Mouse (Mus musculus): ENCODE measurements around the gene Megf8. TPM values are rescaled to one million over a fixed set of nuclear protein-coding genes. Genes with fewer than 3 reads are reported as not detected.

The Megf8 gene
- polyA plus RNA-seq, 1 experiment from 2014 or later = 18.2 TPM

DNA sequence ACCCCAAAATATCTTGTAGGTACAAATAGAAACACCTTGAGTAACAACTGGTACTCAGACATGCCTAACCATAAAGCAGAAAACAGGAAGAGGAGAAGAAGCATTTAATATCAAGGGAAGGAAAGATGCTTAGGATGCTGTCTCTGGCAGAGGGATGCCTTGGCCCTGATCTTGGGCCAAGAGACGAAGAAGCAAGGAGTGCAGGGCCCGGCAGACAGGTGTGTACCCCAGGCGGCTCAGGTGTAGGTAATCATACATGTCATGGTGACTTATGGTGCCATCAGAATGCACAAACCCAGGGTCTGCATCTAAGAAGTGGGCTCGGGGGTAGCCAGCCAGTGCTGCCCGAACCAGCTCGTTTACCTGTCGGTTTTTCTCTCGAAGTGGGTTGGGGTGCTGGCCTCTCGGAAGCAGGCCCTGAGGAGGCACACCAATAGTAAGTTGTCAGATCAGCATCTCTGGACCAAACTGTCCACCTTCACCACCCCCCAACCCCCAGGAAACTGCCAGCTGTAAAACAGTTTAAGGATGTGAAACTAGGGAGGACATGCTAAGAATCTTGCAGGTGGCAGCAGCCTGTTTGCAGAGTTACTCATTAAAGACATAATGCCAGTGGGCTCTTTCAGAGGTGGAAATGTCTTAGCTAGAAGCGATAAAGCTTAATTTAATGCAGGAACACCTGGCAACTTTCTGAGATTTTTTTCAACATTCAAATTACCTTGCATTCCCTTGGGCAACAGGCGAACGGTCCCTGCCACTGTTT lies 21.8 kb upstream of the Megf8 start:
- Histone ChIP-seq H3K4me2 (replicated peaks; ENCODE audit: low read depth, low read length) (no peak overlapping the region), H3K9ac (replicated peaks; ENCODE audit: low read length) (no peak overlapping the region), H3K27me3 (ENCODE audit: insufficient read depth, low read length) (no peaks in the 10 kb centered on the region), H3K4me1 (ENCODE audit: insufficient read depth, low read length) (peaks cover 4% of the 10 kb centered on the region; the same call in 1 of the 2 replicates), H3K36me3 (ENCODE audit: insufficient read depth, low read length) (peaks cover 50% of the 10 kb centered on the region), H3K9me3 (ENCODE audit: low read length) (no peaks in the 10 kb centered on the region), H3K4me3 (ENCODE audit: low read length) (no peak overlapping the region), H3K27ac (ENCODE audit: low read length) (no peak overlapping the region)
- 87% methylated on average over 12 of the region's 12 CpGs for WGBS
- ATAC-seq (ENCODE audit: low FRiP score, low TSS enrichment) = no peak

DNA sequence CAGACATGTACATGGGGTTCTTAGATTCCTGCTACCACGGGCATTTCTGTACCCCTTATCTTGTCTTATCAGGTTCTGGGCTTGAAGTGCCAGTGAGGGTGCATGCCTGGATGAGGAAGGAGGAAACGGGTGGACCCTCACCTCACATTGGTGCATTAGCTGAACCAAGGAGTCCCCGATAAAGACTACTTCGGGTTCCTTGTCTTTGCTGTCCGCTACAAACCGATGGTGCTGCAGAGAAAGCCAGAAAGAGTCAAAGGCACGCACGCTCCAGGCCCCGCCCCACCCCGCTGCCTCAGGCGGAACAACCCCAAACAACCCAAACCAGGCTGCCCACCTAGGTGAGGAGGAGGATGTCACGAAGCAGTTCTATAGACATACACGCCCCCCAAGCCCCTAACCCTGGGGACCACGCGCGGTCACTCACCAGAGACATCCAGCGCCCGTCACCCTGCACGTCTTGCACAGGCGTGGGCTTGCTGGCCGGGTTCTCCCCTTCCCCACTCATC lies 20.0 kb upstream of the Megf8 start:
- 1% methylated on average over 21 of the region's 21 CpGs for WGBS

DNA sequence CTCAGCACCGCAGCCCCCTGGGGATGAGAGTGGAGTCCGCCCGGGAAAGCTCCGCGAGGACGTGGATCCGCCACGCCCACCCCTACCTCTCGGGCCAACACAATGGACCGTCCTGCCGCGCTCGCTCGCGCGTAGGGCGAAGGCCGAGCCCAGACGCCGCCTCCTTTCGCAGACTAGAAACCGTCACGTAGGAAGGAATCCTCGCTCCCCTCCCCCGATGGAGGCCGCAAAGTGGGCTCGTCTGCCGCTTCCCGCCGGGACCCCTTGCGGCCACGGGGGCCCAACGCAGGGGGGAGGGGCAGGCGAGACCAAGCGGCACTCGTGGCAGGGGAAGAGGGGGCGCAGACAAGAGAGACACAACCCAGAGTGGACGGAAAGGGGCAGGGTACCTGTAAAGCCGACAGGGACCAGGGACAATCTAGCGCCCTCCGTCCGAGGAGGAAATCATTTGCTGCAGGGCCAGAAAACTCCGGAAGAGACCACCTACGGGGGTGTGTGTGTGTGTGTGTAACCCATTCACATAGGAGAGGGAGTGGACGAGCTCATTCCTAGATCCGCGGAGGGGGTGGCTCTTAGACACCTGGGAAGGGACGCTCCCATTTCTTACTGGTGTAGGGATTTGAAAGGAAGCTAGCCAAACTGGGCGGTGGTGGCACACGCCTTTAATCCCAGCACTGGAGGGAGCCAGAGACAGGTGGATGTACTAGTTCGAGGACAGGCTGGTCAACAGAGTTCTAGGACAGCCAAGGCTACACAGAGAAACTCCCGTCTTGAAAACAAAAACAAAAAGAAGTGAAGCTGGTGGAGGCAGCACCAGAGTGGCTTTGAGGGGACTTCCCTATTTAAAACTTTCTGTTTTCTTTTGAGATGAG lies 19.3 kb upstream of the Megf8 start, which contains the start of gene Pafah1b3:
Gene Pafah1b3 (minus strand): TSS at position 533 of the 872 bp plus-strand sequence.
- peak within 1 kb of the TSS; percentile 80 for H3K4me2 ChIP-seq (replicated peaks; ENCODE audit: low read depth, low read length)
- peak within 1 kb of the TSS; percentile 88 for H3K9ac ChIP-seq (replicated peaks; ENCODE audit: low read length)
- WGBS = under 1% methylated on average over 52 of the region's 52 CpGs
- no peaks in the 10 kb centered on the region for H3K27me3 ChIP-seq (ENCODE audit: insufficient read depth, low read length)
- H3K36me3 ChIP-seq (ENCODE audit: insufficient read depth, low read length) = peaks cover 26% of the 10 kb centered on the region
- peaks cover 4% of the 10 kb centered on the region; the same call in 1 of the 2 replicates for H3K4me1 ChIP-seq (ENCODE audit: insufficient read depth, low read length)
- H3K27ac ChIP-seq (ENCODE audit: low read length) = peak within 1 kb of the TSS; percentile 96
- peak within 1 kb of the TSS; percentile 91 for H3K4me3 ChIP-seq (ENCODE audit: low read length)
- H3K9me3 ChIP-seq (ENCODE audit: low read length) = no peaks in the 10 kb centered on the region
- peak; percentile 95 for ATAC-seq (ENCODE audit: low FRiP score, low TSS enrichment)

More for the DNA sequence above, 20.0 kb upstream of the Megf8 start:
- ATAC-seq (ENCODE audit: low FRiP score, low TSS enrichment) = peak; percentile 41
- Histone ChIP-seq H3K27ac (ENCODE audit: low read length) (peak overlapping the region; percentile 96), H3K4me2 (replicated peaks; ENCODE audit: low read depth, low read length) (peak overlapping the region; percentile 80), H3K27me3 (ENCODE audit: insufficient read depth, low read length) (no peaks in the 10 kb centered on the region), H3K4me3 (ENCODE audit: low read length) (peak overlapping the region; percentile 91), H3K4me1 (ENCODE audit: insufficient read depth, low read length) (peaks cover 4% of the 10 kb centered on the region; the same call in 1 of the 2 replicates), H3K36me3 (ENCODE audit: insufficient read depth, low read length) (peaks cover 32% of the 10 kb centered on the region), H3K9ac (replicated peaks; ENCODE audit: low read length) (peak overlapping the region; percentile 88), H3K9me3 (ENCODE audit: low read length) (no peaks in the 10 kb centered on the region)

DNA sequence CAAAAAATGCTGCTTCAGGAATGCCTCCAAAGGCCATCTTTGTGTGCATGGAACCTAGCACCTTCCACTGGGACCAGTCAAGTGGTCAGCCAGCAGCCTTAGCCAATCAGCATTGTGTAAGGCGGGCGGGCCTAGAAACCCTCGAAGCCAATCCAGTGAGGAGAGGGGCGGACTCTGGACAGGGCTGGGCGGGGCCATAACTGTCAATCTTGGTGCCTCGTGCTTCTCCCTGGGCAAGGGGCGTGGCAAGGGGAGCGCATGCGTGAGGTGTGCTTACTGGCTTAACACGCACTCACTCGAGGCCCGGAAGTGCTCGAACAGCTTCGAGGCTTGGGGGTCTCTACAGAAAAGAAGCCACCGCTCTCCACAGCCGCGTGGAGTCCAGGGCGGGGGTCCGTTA lies 15.9 kb upstream of the Megf8 start, which contains the start of gene Prr19:
Gene Prr19 (plus strand): TSS at position 349 of the 400 bp plus-strand sequence.
- WGBS = 64% methylated on average over 17 of the region's 19 CpGs
- no peak within 1 kb of the TSS for H3K4me2 ChIP-seq (replicated peaks; ENCODE audit: low read depth, low read length)
- H3K27ac ChIP-seq (ENCODE audit: low read length) = no peak within 1 kb of the TSS
- peaks cover 11% of the 10 kb centered on the region for H3K4me1 ChIP-seq (ENCODE audit: insufficient read depth, low read length)
- H3K9me3 ChIP-seq (ENCODE audit: low read length) = no peaks in the 10 kb centered on the region
- 0 out of 2 replicates have a peak, but pooled peaks cover 1% of the 10 kb centered on the region for H3K36me3 ChIP-seq (ENCODE audit: insufficient read depth, low read length)
- H3K9ac ChIP-seq (replicated peaks; ENCODE audit: low read length) = no peak within 1 kb of the TSS
- ATAC-seq (ENCODE audit: low FRiP score, low TSS enrichment) = 0 out of 2 replicates have a peak, but pooled peaks have one; percentile 31
- no peaks in the 10 kb centered on the region; the same call in 1 of the 2 replicates for H3K27me3 ChIP-seq (ENCODE audit: insufficient read depth, low read length)
- H3K4me3 ChIP-seq (ENCODE audit: low read length) = no peak within 1 kb of the TSS

DNA sequence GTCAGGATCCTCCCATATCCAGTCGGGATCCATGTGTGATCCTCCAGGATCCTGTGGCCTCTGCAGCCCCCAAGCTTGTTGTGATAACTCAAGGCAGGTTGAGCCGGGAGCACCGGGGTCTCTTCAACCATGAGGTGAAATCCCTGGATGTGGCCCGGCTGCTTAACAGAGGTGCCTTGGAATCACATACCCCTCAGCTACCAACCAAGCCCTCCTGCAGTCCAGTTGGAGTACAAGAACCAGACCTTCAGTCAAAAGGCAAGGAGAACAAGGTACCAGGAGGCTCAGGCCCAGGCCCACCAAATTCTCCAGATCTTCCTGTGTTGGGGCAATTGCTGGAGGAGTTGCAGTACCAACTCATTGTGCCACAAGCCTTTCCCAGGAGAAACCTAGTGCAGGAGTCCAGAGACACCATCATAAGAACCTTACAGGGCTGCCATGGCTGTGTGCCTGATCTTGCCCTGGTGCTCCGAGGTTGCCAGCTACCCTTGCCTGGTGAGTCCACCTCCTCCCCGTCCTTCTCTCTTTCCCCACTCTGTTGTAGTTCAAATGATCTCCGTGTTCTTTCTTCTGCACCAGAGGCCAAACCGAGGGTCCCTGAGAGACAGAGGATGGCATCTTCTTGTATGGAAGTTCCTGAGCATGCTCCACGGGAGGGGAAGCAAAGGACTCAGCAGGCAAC lies 13.8 kb upstream of the Megf8 start:
- H3K36me3 ChIP-seq (ENCODE audit: insufficient read depth, low read length) = no peaks in the 10 kb centered on the region
- H3K27me3 ChIP-seq (ENCODE audit: insufficient read depth, low read length) = peaks cover 3% of the 10 kb centered on the region
- no peak for ATAC-seq (ENCODE audit: low FRiP score, low TSS enrichment)
- H3K9me3 ChIP-seq (ENCODE audit: low read length) = no peaks in the 10 kb centered on the region
- no peak overlapping the region for H3K4me3 ChIP-seq (ENCODE audit: low read length)
- no peak overlapping the region for H3K9ac ChIP-seq (replicated peaks; ENCODE audit: low read length)
- no peak overlapping the region for H3K27ac ChIP-seq (ENCODE audit: low read length)
- peaks cover 13% of the 10 kb centered on the region for H3K4me1 ChIP-seq (ENCODE audit: insufficient read depth, low read length)
- H3K4me2 ChIP-seq (replicated peaks; ENCODE audit: low read depth, low read length) = no peak overlapping the region
- 72% methylated on average over 9 of the region's 9 CpGs for WGBS

DNA sequence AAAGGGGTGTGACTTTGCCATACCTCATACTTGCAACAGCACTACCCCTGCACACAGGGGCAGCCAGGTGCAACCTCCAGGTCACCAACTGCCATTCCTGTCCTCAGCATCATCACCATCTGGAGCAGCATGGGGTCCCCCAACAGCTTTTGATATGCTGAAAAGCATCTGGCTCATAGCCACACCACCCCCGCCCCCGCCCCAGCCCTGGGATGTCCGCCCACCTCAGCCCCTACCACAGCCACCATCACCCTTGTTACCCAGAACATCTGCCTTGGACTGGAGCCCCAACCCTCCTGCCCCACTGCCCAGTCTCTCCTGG lies 13.3 kb upstream of the Megf8 start:
- Histone ChIP-seq H3K27me3 (ENCODE audit: insufficient read depth, low read length) (peaks cover 3% of the 10 kb centered on the region), H3K9ac (replicated peaks; ENCODE audit: low read length) (no peak overlapping the region), H3K4me2 (replicated peaks; ENCODE audit: low read depth, low read length) (no peak overlapping the region), H3K27ac (ENCODE audit: low read length) (no peak overlapping the region), H3K4me1 (ENCODE audit: insufficient read depth, low read length) (peaks cover 9% of the 10 kb centered on the region), H3K4me3 (ENCODE audit: low read length) (no peak overlapping the region), H3K9me3 (ENCODE audit: low read length) (no peaks in the 10 kb centered on the region), H3K36me3 (ENCODE audit: insufficient read depth, low read length) (no peaks in the 10 kb centered on the region)
- WGBS = 78% methylated on average over 3 of the region's 3 CpGs
- ATAC-seq (ENCODE audit: low FRiP score, low TSS enrichment) = no peak

DNA sequence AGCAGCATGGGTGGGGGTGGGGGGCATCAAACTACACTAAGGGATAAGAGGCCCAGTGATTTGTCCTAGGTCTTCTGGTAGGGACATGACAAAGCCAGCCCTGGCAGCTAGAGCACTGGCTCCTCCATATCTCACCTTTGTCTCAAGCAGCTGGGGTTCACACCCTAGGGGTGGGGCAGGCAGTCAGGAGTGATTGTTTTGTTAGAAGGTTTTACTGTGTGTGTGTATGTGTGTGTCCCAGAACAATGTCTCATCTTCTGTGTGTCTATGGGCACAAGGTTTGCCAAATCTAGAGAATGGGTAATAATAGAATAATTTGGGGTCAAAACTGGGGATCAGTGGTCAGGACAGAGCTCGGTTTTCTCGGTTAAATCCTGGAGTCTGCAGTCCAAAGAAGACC lies 11.5 kb upstream of the Megf8 start:
- 0% methylated on average over 2 of the region's 2 CpGs for WGBS
- peak overlapping the region; percentile 97 for H3K4me2 ChIP-seq (replicated peaks; ENCODE audit: low read depth, low read length)
- ATAC-seq (ENCODE audit: low FRiP score, low TSS enrichment) = no peak
- H3K4me3 ChIP-seq (ENCODE audit: low read length) = peak overlapping the region; percentile 58
- no peaks in the 10 kb centered on the region for H3K36me3 ChIP-seq (ENCODE audit: insufficient read depth, low read length)
- H3K9ac ChIP-seq (replicated peaks; ENCODE audit: low read length) = peak overlapping the region; percentile 41; the same call in 1 of the 2 replicates
- peaks cover 3% of the 10 kb centered on the region for H3K27me3 ChIP-seq (ENCODE audit: insufficient read depth, low read length)
- H3K9me3 ChIP-seq (ENCODE audit: low read length) = no peaks in the 10 kb centered on the region
- peaks cover 9% of the 10 kb centered on the region for H3K4me1 ChIP-seq (ENCODE audit: insufficient read depth, low read length)
- no peak overlapping the region for H3K27ac ChIP-seq (ENCODE audit: low read length)

DNA sequence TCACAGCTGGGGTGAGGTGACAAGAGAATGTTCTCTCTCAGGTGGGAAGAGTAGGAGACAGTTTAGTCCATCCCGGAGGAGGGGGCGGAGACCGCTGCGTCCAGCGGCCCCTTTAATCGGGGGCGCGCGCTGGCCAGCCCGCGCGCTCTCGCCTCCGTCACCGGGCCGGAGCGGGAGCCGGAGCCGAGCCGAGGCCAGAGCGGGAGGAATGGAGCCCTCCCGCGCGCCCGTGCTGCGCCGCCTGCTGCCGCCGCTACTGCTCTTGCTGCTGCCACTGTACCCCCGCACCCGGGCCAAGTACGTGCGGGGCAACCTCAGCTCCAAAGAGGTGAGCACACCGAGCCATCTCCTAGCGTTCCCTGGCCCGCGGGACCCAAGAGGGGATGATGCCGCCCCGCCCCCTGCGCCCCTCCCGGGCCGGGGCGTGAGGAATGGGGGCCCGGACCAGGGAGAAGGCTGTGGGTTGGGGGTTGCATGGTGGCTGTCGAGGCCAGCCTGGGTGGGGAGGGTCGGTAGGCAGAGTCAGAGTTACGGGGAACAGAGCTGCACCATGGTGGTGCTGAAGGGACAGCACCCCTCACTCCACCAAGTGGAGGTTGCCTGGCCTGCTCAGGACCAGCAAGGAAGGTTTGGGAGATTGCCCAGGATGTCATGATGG lies 10.9 kb upstream of the Megf8 start, which contains the start of gene Tmem145:
Gene Tmem145 (plus strand): TSS at position 151 of the 658 bp plus-strand sequence.
- Histone ChIP-seq H3K4me3 (ENCODE audit: low read length) (peak within 1 kb of the TSS; percentile 58), H3K4me2 (replicated peaks; ENCODE audit: low read depth, low read length) (peak within 1 kb of the TSS; percentile 97), H3K9me3 (ENCODE audit: low read length) (no peaks in the 10 kb centered on the region), H3K27ac (ENCODE audit: low read length) (no peak within 1 kb of the TSS), H3K4me1 (ENCODE audit: insufficient read depth, low read length) (peaks cover 9% of the 10 kb centered on the region), H3K36me3 (ENCODE audit: insufficient read depth, low read length) (no peaks in the 10 kb centered on the region), H3K27me3 (ENCODE audit: insufficient read depth, low read length) (peaks cover 3% of the 10 kb centered on the region), H3K9ac (replicated peaks; ENCODE audit: low read length) (peak within 1 kb of the TSS; percentile 41; the same call in 1 of the 2 replicates)
- ATAC-seq (ENCODE audit: low FRiP score, low TSS enrichment) = peak; percentile 87
- under 1% methylated on average over 47 of the region's 47 CpGs for WGBS

DNA sequence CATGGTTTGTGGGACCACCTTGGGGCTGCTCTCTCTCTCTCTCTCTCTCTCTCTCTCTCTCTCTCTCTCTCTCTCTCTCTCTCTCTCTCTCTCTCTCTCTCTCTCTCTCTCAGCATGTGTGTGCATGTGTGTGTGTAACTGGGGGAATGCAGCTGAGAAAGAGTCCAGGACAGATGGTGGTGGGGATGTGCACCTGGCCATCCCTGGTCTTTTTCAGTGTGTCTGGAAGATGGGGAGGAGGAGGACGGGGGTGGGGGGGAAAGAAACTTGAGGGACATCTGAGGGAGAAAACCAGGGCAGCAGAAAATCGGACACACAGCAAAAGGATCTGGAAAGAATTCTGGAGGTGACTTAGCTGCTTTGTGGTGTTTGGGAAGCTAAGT lies 10.4 kb upstream of the Megf8 start:
- Histone ChIP-seq H3K4me3 (ENCODE audit: low read length) (no peak overlapping the region), H3K27ac (ENCODE audit: low read length) (no peak overlapping the region), H3K27me3 (ENCODE audit: insufficient read depth, low read length) (peaks cover 7% of the 10 kb centered on the region), H3K4me2 (replicated peaks; ENCODE audit: low read depth, low read length) (no peak overlapping the region), H3K36me3 (ENCODE audit: insufficient read depth, low read length) (no peaks in the 10 kb centered on the region), H3K9ac (replicated peaks; ENCODE audit: low read length) (no peak overlapping the region), H3K9me3 (ENCODE audit: low read length) (no peaks in the 10 kb centered on the region), H3K4me1 (ENCODE audit: insufficient read depth, low read length) (peaks cover 9% of the 10 kb centered on the region)
- ATAC-seq (ENCODE audit: low FRiP score, low TSS enrichment) = no peak
- 43% methylated on average over 2 of the region's 2 CpGs for WGBS

All from kidney, embryonic 16.5 days (tissue).